Mouse (Mus musculus) cortical plate, adult 2 months (tissue): ENCODE measurements around the gene Cldn2.

Experiments used
- CTCF ChIP-seq: fragments of 200-500 bp; IDR thresholded peaks from 2 replicates; pipeline ENCODE4 v1.5.1; 2011; ENCODE audit warnings: mild to moderate bottlenecking, control low read depth, low read length; ENCODE audit not compliant: insufficient read depth; ENCODE audit errors: extremely low read depth
- POLR2A ChIP-seq: fragments of 200-500 bp; IDR thresholded peaks from 2 replicates; pipeline ENCODE4 v1.6.1; 2011; ENCODE audit warnings: mild to moderate bottlenecking, low read length, control low read depth; ENCODE audit not compliant: insufficient read depth; ENCODE audit errors: extremely low read depth

DNA sequence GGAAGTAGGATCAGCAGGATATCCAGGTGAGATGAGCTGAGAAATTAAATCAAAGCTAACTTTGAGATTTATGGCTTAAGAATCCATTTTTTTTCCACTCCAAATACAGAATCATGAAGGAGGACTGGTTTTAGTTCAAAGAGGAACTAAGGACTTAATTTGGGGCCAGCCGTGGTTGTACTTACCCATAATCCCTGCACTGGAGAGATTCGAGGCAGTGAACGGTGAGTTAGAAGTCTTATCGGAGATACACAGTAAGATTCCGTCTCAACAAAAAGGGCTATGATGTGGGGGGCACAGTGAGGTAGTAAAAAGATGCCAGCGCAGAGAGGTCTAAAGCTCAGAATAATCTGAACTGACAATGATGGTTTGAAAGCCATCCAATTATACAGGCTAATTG lies 4.6 kb upstream of the Cldn2 start:
- no peak for TF ChIP-seq POLR2A
- TF ChIP-seq CTCF = no peak
